Mouse (Mus musculus) forebrain, embryonic 10.5 days (tissue): Measurements from ENCODE around the gene Spns3. TPM values are rescaled to one million over a fixed set of nuclear protein-coding genes. Genes with fewer than 3 reads are reported as not detected.
A peak's percentile ranks its signal among the peaks of the same experiment; 100 is the strongest.

Experiments
- DNase-seq: peaks from one replicate; pipeline ENCODE4 v3.0.0-alpha.2; 2017; ENCODE audit warnings: low spot score; ENCODE audit errors: extremely low spot score
- H3K27ac ChIP-seq: fragments of 300-500 bp; sonication (generic); 2 replicates; pipeline ENCODE4 v1.5.1; 2016; ENCODE audit warnings: mild to moderate bottlenecking
- H3K27me3 ChIP-seq: fragments of 300-500 bp; sonication (generic); 2 replicates; pipeline ENCODE4 v1.6.1; 2016; ENCODE audit warnings: mild to moderate bottlenecking; ENCODE audit not compliant: poor library complexity, severe bottlenecking
- H3K36me3 ChIP-seq: fragments of 300-500 bp; sonication (generic); replicated peaks from 2 replicates; pipeline ENCODE4 v1.6.1; 2016; ENCODE audit warnings: mild to moderate bottlenecking, moderate library complexity
- H3K4me1 ChIP-seq: fragments of 300-500 bp; sonication (generic); 2 replicates; pipeline ENCODE4 v1.6.1; 2016
- H3K4me3 ChIP-seq: fragments of 300-500 bp; sonication (generic); 2 replicates; pipeline ENCODE4 v1.5.1; 2016; ENCODE audit warnings: mild to moderate bottlenecking, moderate library complexity
- H3K9me3 ChIP-seq: fragments of 300-500 bp; sonication (generic); 2 replicates; pipeline ENCODE4 v1.6.1; 2016; ENCODE audit warnings: mild to moderate bottlenecking, moderate library complexity
- WGBS: fragments of 180-500 bp; shearing (Covaris S2); methylation state at CpG from one replicate; pipeline ENCODE4 v1.1.7; 2016; 5-methylcytosine and 5-hydroxymethylcytosine counted together
- polyA plus RNA-seq: library from polyadenylated mRNA; unstranded; fragments of >200 nt; fragmentation: Nextera tagmentation; extraction: Ambion mirVana; gene quantifications from 2 replicates; pipeline ENCODE4 v1.2.1, GENCODE M21; 2016

The Spns3 gene
- polyA plus RNA-seq, 1 experiment from 2014 or later: 0.20 TPM

DNA sequence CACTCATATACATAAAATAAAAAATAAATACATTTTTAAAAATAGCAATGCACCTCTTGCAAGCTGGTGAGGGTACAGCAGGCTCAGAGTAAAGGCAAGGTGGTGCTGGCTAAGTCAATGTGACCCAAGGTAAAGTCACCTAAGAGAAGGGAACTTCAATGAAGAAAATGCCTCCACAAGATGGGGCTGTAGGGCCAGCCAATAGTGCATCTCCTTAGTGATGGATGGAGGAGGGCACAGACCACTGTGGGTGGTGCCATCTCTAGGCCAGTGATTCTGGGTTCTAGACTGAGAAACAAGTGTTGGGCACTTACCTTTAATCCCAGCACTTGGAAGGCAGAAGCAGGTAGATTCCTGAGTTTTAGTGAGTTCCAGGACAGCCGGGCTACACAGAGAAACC is 23.5 kb upstream of the Spns3 start:
- Histone ChIP-seq H3K4me3 (no peak overlapping the region), H3K4me1 (peaks cover 20% of the 10 kb centered on the region), H3K27me3 (peaks cover 36% of the 10 kb centered on the region), H3K27ac (no peak overlapping the region), H3K9me3 (no peaks in the 10 kb centered on the region), H3K36me3 (no peaks in the 10 kb centered on the region)
- 92% methylated on average over 1 of the region's 1 CpGs for WGBS
- no peak for DNase-seq

DNA sequence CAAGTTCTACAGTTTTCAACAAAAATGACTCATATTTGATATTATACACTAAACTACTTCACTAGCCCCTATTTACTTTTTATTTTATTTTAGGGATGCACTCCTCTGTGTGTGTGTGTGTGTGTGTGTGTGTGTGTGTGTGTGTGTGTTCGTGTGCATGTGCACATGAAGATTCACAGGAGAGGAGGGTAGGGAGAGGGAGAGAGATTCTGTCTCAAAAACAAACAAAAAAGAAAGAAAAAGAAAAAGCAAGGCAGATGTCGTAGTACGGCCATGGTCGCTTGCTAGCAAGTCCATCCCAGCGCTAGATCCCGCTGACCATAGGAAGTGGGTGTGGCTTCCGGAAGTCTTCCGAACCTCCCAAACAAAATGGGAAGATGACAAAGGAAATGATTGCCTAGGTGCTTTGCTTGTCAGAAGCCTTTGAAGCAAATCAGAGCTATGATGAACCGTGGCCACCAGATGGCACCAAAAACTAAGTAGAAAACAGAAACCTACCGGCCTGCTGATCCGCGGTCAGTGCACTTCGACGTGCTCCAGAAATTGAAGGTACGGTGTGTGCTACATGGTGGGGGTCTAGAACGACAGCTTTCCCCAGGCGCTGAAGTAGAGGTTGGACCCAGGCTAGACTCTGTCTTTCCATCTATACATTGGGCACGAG is 20.1 kb upstream of the Spns3 start:
- DNase-seq: peak; percentile 83
- Histone ChIP-seq H3K4me1 (peaks cover 10% of the 10 kb centered on the region), H3K4me3 (peak overlapping the region; percentile 38), H3K36me3 (no peaks in the 10 kb centered on the region), H3K9me3 (no peaks in the 10 kb centered on the region), H3K27me3 (peaks cover 11% of the 10 kb centered on the region), H3K27ac (peak overlapping the region; percentile 66)
- 5% methylated on average over 18 of the region's 18 CpGs for WGBS

DNA sequence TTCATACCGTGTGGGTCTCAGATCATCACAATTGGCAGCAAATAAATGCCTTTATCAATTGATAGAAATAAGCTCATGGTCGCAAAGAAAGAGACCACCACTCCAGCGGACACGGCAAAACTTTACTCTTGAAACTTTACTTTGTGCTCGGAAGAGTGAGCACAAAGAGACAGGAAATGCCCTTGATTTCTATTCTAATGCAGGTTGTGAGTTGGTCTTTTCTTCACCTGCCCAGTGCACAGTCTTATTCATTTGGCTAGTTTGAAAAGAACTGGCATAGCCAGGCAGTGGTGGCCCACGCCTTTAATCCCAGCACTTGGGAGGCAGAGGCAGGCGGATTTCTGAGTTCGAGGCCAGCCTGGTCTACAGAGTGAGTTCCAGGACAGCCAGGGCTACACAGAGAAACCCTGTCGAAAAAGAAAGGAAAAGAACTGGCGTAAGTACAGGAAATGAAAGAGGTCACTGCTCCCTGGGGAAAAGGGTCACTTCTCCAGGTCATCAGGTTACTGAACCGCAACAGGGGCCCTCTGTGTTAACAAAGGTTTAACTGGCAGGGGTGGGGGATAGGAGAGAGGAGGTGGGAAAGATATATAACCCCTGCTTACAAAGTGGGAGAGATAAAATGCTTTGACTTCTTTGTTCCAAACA is 19.5 kb upstream of the Spns3 start:
- Histone ChIP-seq H3K4me1 (peaks cover 10% of the 10 kb centered on the region), H3K27me3 (peaks cover 10% of the 10 kb centered on the region), H3K9me3 (no peaks in the 10 kb centered on the region), H3K27ac (no peak overlapping the region), H3K36me3 (no peaks in the 10 kb centered on the region), H3K4me3 (no peak overlapping the region)
- WGBS: 74% methylated on average over 11 of the region's 11 CpGs
- DNase-seq: no peak

DNA sequence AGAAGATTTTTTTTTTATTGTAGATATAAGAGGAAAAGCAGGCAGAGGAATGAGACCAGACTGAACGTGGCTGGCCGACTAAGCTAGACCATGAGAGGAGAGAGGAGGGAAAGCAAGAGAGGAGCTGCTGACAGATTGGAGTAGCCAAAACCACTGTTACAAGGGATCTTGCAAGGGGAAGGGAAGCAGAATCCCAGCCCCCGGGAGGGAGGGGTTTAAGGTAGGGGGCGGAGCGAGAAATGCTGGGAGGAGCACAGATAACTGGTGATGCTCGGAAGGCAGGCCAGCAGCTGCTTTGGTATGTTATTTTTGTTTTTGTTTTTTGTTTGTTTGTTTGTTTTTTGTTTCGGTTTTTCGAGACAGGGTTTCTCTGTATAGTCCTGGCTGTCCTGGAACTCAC is 18.7 kb upstream of the Spns3 start:
- Histone ChIP-seq H3K4me1 (peaks cover 10% of the 10 kb centered on the region), H3K9me3 (no peaks in the 10 kb centered on the region), H3K27ac (no peak overlapping the region), H3K27me3 (peaks cover 10% of the 10 kb centered on the region), H3K4me3 (no peak overlapping the region), H3K36me3 (no peaks in the 10 kb centered on the region)
- no peak for DNase-seq
- WGBS: 59% methylated on average over 8 of the region's 8 CpGs

DNA sequence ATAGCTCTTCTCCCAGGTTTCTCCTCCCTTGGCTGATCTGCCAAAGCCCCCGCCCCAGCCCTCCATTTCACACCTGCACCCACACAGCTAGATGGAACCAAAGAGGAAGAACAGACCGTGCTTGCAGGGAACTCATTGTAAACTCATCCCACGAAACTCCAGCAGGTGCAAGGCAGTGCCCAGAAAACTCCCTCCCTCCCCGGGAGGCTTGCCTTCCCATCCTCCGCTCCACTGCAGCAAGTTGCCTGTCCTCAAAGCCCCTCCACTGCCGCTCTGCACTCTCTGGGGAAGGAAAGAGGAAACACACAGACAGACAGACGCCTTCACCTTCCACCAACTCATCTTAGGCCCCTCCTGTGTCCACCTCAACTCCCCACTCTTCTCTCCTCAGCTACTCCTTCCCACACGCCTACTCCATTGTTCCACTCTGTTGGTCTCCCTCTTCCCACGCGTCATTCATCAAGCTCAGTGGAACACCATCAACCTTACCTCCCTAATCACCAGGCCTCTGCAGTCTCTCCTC is 16.6 kb upstream of the Spns3 start:
- H3K9me3 ChIP-seq: no peaks in the 10 kb centered on the region
- 51% methylated on average over 9 of the region's 10 CpGs for WGBS
- peaks cover 10% of the 10 kb centered on the region for H3K27me3 ChIP-seq

DNA sequence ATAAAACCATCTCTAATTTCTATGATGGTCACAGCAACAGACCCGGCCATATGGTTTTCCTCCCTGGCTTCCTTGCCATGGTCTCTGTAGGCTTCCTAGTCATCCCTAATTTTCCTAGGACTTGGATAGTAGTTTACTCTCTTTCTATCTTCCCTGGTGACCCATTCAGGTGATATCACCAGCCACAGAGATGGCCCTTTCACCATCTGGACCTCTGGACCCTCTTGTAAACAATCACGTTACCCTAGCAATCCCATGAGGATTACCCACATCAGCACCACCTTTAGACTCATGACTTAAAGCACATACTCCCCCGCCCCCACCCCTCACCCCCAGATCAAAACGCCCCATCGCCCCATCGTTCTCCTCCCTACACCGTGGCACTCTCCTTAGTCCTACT is 16.0 kb upstream of the Spns3 start:
- Histone ChIP-seq H3K27ac (no peak overlapping the region), H3K9me3 (no peaks in the 10 kb centered on the region), H3K4me3 (no peak overlapping the region), H3K36me3 (no peaks in the 10 kb centered on the region), H3K4me1 (peaks cover 10% of the 10 kb centered on the region), H3K27me3 (peaks cover 6% of the 10 kb centered on the region)
- 84% methylated on average over 7 of the region's 7 CpGs for WGBS
- DNase-seq: no peak

More for the DNA sequence above, 16.6 kb upstream of the Spns3 start:
- Histone ChIP-seq H3K36me3 (no peaks in the 10 kb centered on the region), H3K4me1 (peaks cover 10% of the 10 kb centered on the region), H3K27ac (0 out of 2 replicates have a peak overlapping the region, but pooled peaks have one; percentile 5), H3K4me3 (no peak overlapping the region)
- no peak for DNase-seq

DNA sequence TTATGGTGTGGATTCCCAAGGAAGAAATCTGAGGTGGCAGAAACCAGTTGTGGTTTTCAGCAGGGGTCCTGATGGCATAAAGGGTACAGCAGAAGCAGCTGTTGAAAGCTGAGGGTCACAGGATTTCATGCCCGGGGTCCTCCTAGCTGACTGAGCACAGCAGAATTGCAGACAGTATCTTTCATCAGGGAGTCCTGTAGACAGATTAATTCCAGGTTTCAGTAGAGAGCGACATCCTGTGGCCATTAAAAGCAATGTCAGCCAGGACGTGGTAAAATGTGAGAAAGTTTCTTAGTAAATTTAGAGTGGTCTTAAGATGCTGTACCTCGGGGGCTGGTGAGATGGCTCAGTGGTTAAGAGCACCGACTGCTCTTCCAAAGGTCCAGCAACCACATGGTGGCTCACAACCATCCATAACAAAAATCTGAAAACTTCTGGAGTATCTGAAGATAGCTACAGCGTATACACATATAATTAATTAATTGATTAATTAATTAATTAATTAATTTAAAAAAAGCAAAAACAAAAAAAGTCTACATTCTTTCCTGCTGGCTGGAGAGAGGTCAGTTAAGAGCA is 14.0 kb upstream of the Spns3 start:
- no peaks in the 10 kb centered on the region for H3K9me3 ChIP-seq
- peak; percentile 29 for DNase-seq
- H3K4me3 ChIP-seq: no peak overlapping the region
- no peaks in the 10 kb centered on the region for H3K36me3 ChIP-seq
- H3K27me3 ChIP-seq: no peaks in the 10 kb centered on the region
- H3K4me1 ChIP-seq: peaks cover 3% of the 10 kb centered on the region; the same call in 1 of the 2 replicates
- H3K27ac ChIP-seq: no peak overlapping the region
- 29% methylated on average over 6 of the region's 6 CpGs for WGBS

DNA sequence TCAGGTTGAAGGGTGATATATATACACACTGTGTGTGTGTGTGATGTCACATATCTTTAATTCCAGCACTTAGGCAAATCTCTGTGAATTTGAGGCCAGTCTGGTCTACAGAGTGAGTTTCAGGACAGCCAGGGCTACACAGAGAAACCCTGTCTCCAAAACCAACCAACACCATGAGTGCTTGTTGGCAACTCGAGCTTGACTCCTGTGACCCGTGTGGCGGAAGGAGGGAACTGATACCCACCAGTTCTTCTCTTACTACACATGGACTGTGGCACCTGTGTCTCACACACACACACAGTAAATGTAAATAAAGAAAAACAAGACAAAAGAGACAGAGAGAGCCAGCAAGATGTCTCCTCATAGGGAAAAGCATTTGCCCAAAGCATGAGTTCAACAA is 10.4 kb upstream of the Spns3 start:
- Histone ChIP-seq H3K27ac (no peak overlapping the region), H3K4me1 (no peaks in the 10 kb centered on the region), H3K4me3 (no peak overlapping the region), H3K27me3 (no peaks in the 10 kb centered on the region), H3K36me3 (no peaks in the 10 kb centered on the region), H3K9me3 (no peaks in the 10 kb centered on the region)
- 83% methylated on average over 3 of the region's 3 CpGs for WGBS
- DNase-seq: no peak

DNA sequence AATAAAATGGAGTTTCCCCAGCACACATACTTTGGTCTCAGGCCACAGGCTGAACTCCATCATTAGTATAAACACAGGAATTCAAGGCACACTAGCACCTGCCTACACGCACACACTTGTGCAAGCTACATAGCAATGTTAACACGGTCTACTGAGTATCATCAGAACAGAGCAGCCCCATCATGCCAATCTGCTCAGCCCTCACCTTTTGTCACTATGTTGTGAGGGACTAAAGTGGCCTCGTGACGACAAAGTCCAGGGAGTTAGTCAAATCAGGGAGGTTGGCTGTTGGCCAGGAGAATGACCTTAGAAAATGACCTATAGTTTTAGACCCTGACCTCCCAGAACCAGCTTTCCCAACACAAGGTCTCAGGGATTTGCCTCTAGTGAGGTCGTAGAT is 7.8 kb upstream of the Spns3 start:
- H3K9me3 ChIP-seq: no peaks in the 10 kb centered on the region
- no peaks in the 10 kb centered on the region for H3K4me1 ChIP-seq
- no peak overlapping the region for H3K4me3 ChIP-seq
- H3K27me3 ChIP-seq: no peaks in the 10 kb centered on the region
- H3K36me3 ChIP-seq: no peaks in the 10 kb centered on the region
- 84% methylated on average over 5 of the region's 5 CpGs for WGBS
- H3K27ac ChIP-seq: no peak overlapping the region
- DNase-seq: no peak

DNA sequence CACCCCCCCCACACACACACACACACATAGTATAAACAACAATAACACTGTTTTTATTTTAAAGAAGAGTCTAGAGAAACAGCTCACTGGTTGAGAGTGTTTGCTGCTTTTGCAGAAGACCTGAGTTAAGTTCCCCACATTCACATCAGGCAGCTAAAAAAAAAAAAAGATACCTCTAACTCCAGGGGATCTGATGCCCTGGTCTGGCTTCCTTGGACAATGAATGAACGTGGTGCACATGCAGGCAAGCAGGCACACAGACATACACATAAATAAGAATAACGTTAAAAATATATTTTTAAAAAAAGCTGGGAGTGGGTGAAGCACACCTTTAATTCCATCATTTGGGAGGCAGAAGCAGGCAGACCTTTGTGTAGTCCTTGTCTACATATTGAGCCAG is 6.6 kb upstream of the Spns3 start:
- 82% methylated on average over 2 of the region's 2 CpGs for WGBS
- no peak overlapping the region for H3K27ac ChIP-seq
- H3K4me1 ChIP-seq: no peaks in the 10 kb centered on the region
- no peak overlapping the region for H3K4me3 ChIP-seq
- no peaks in the 10 kb centered on the region for H3K36me3 ChIP-seq
- H3K9me3 ChIP-seq: no peaks in the 10 kb centered on the region
- no peak for DNase-seq
- no peaks in the 10 kb centered on the region for H3K27me3 ChIP-seq

DNA sequence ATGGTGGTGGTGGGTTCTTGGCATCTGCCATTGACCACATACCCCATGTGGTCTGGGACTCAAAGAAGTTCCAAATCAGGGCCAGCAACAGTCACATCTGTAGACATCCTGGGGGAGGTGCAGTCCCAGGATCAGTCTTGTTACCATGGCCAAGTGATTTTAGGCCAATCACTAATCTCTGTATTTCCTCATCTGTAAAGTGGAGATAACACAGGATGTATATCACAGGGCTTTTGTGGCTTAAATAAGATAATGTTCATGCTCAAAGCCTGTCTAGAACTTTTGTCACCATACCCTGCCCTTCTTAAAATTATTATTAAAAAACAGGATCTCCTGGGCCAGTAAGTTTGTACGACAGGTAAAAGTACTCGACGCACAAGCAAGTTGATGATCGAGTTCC is 6.2 kb upstream of the Spns3 start:
- H3K27ac ChIP-seq: no peak overlapping the region
- no peak for DNase-seq
- WGBS: 92% methylated on average over 4 of the region's 4 CpGs
- H3K9me3 ChIP-seq: no peaks in the 10 kb centered on the region
- no peak overlapping the region for H3K4me3 ChIP-seq
- no peaks in the 10 kb centered on the region for H3K36me3 ChIP-seq
- H3K27me3 ChIP-seq: no peaks in the 10 kb centered on the region
- H3K4me1 ChIP-seq: no peaks in the 10 kb centered on the region

DNA sequence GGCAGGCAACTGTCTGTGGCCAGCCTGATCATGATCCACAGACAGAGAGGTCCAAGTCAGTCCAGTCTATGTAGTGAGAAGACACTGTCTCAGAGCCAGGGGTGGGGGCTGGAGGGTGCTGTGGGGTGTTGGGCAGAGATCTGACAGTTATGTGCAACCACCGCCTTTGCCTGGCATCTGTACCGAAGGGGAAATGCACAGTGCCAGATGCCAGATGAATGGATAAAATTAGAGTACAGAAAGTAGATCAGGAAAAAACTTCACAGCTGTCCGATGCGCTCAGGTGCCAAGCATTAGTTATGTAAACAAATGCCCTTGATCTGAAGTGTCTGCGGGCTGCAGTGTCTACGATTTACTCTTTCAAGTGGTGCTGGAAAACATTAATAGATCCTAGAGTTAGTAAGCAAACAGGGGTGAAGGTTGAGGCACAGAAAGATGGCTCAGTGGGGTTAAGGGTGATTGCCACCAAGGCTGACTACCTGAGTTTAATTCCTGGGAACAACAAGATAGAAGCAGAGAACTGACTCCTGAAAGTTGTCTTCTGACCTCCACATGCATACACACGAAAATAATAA is 1.3 kb upstream of the Spns3 start:
- Histone ChIP-seq H3K9me3 (no peaks in the 10 kb centered on the region), H3K27me3 (no peaks in the 10 kb centered on the region), H3K27ac (no peak overlapping the region), H3K36me3 (no peaks in the 10 kb centered on the region), H3K4me3 (no peak overlapping the region), H3K4me1 (no peaks in the 10 kb centered on the region; the same call in 1 of the 2 replicates)
- WGBS: 82% methylated on average over 7 of the region's 7 CpGs
- no peak for DNase-seq

DNA sequence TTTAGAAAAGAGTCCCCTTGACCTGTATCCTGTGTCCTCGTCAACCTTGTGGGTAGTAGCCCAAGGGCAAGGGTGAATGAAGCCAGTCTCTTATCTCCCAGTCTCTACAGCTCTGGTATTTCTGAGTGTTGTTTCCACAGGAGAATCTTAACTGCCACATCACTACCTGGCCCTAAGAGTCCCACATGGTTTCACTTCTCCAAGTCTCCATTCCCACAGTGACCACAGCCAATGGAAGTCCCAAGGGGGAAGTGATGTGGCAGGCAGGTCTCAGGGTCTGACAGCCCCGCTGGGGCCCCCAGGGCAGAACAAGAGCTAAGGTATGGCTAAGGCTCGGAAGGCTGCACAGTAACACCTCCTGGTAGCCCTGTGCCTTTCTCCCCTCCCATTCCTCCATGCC is 3.1 kb downstream of the Spns3 start:
- H3K27me3 ChIP-seq: no peaks in the 10 kb centered on the region
- no peaks in the 10 kb centered on the region for H3K9me3 ChIP-seq
- H3K27ac ChIP-seq: no peak overlapping the region
- no peaks in the 10 kb centered on the region; the same call in 1 of the 2 replicates for H3K4me1 ChIP-seq
- no peak for DNase-seq
- WGBS: 64% methylated on average over 3 of the region's 3 CpGs
- no peak overlapping the region for H3K4me3 ChIP-seq
- H3K36me3 ChIP-seq: no peaks in the 10 kb centered on the region
